Mouse (Mus musculus) pancreas, adult 10 weeks (tissue): ENCODE data around the gene Tmed1. TPM values are rescaled to one million over a fixed set of nuclear protein-coding genes. Genes with fewer than 3 reads are reported as not detected.

Experiments
- polyA plus RNA-seq: library from polyadenylated mRNA; stranded (reverse); fragments of 350-450 nt; fragmentation: Illumina TruSeq; extraction: RNeasy Lipid Tissue Mini Kit (QIAGEN cat#74804); gene quantifications from one replicate; pipeline ENCODE4 v1.2.3, GENCODE M21; 2015; ENCODE audit warnings: low read depth, low replicate concordance; ENCODE audit not compliant: insufficient read depth

Tmed1 gene
- 4.5 TPM for polyA plus RNA-seq

DNA sequence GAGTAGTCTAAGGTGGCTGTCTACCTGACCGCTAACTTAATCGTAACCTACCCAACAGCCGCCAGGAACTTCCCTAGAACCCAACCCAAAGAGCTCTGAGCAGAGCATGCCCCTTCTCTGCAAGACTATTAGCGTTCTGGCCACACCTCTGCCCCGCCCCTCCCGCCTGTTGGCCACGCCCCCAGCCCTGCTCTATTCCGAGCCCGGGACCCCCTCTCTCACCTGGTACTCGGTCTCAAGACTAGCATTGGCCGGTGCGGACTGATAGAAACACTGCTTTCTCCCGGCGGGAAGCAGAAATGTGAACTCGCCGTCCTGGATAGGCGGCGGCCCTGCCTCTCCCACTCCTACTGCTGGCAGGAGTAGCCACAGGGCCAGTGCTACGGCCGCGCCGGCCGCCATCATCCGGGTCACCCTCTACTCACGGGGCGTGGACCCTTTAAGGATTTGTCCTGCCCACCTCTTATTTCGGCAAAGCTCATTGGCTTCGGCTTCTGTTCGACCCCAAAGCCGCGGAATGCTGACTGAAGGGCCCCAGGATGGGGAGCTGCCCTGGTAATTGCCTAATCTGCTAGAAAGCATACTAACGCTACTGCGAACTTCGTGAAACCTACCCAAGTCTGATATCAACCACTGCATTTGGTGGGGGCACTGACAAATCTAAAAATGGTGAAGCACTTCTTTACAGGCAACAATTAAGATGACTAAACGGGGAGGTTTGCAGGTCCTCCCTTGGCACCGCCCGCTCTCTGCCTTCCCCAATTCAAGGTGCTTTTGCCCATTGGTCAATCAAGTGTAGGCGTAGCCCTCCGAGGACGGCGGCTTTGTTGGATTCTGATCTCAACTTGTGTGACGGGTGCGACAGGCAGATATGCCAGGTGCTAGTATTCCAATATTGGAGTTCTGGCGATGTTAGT, at the start of gene Tmed1:
Tmed1 (minus strand) TSS at position 481 of the 917 bp plus-strand sequence.

DNA sequence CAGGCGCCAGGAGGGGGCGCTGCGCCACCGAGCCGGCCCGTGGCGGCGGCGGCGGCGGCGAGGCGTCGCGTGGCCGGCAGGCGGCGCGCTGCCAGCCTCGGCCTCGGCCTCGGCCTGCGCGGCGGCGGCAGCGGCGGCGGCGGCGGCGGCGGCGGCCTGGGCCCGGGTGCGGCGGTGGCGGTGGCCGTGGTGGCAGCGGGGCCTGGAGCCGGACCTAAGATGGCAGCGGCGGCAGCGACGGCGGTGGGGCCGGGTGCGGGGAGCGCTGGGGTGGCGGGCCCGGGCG, 36.7 kb upstream of the Tmed1 start, which contains the start of gene Carm1:
Carm1 (plus strand) TSS at position 106 of the 286 bp plus-strand sequence.

DNA sequence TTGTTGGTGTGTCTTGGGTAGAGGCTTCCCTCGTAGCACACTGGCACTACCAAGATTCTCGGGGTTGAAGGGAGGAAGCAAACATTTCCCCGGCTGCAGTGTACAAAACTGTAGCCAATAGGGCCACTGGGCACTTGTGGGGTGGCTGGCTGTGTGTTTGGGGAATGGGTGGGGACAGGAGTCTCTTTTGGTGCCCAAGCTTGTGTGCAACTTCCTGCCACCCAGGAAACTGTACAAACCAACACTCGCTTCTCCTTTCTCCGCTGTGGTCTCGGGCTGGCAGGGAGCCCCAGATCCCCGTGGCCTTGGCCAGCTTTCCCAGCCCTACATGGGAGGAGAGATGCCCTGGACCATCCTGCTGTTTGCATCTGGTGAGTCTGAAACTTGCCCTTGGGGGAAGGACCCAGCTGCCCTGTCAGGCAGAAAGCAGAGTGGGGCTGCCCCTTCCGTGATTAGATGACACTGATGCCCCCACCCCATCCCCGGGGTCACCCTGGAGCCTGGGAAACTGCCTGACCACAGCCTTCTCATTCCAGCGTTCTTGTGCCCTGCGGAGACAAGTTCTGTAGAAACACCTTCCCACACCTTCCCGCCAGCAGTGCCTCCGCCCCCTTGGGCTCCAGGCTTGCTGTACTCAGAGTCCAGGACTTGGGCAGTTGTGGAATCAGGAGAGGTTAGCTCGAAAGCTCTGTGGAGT, 16.0 kb upstream of the Tmed1 start, which contains the start of gene AB124611:
AB124611 (plus strand) TSS at position 240 of the 697 bp plus-strand sequence.

Other genes starting within 250 kb of the Tmed1 start
- 5.9 TPM for gene Atg4d, start 245.0 kb downstream of the Tmed1 start, polyA plus RNA-seq
- gene Kri1, start 222.3 kb downstream of the Tmed1 start, polyA plus RNA-seq, result 14.5 TPM
- gene Cdkn2d, start 218.8 kb downstream of the Tmed1 start, polyA plus RNA-seq, result 5.5 TPM
- 11.4 TPM for gene Ap1m2, start 197.9 kb downstream of the Tmed1 start, polyA plus RNA-seq
- 16.7 TPM for gene Slc44a2, start 189.6 kb downstream of the Tmed1 start, polyA plus RNA-seq
- 18.0 TPM for gene Ilf3, start 142.4 kb downstream of the Tmed1 start, polyA plus RNA-seq
- gene Qtrt1, start 98.4 kb downstream of the Tmed1 start, polyA plus RNA-seq, result 58.6 TPM
- gene Dnm2, start 85.3 kb downstream of the Tmed1 start, polyA plus RNA-seq, result 30.4 TPM
- 1.3 TPM for gene AB124611, start 15.9 kb upstream of the Tmed1 start, polyA plus RNA-seq
- gene Carm1, start 36.6 kb upstream of the Tmed1 start, polyA plus RNA-seq, result 14.4 TPM
- gene Timm29, start 82.5 kb upstream of the Tmed1 start, polyA plus RNA-seq, result 7.4 TPM
- 14.0 TPM for gene Yipf2, start 82.6 kb upstream of the Tmed1 start, polyA plus RNA-seq
- 8.6 TPM for gene Smarca4, start 105.9 kb upstream of the Tmed1 start, polyA plus RNA-seq
- 6.7 TPM for gene Ldlr, start 213.2 kb upstream of the Tmed1 start, polyA plus RNA-seq